Mouse (Mus musculus): ENCODE measurements around the gene Kif3b. TPM values are rescaled to one million over a fixed set of nuclear protein-coding genes. Genes with fewer than 3 reads are reported as not detected.
"Not testable (repeated sequence)": the region's sequence is repeated elsewhere in the genome, so short reads cannot be mapped to it uniquely, and the experiment has no call there.

Gene Kif3b
- polyA plus RNA-seq, 1 experiment from 2014 or later = 6.0 TPM

GRCm38 (mm10) chr2:153259864-153260674, 31.1 kb upstream of the Kif3b start:
- no peak overlapping the region for H3K9ac ChIP-seq (ENCODE audit: low read depth, low read length)
- DNase-seq (ENCODE audit: low spot score) = no peak
- no peak overlapping the region for H3K4me2 ChIP-seq (ENCODE audit: low read length)
- H3K27me3 ChIP-seq (ENCODE audit: insufficient read depth, low read length) = no peaks in the 10 kb centered on the region
- 64% methylated on average over 3 of the region's 3 CpGs for WGBS
- peaks cover 30% of the 10 kb centered on the region for H3K36me3 ChIP-seq (ENCODE audit: insufficient read depth, low read length)
- no peaks in the 10 kb centered on the region for H3K9me3 ChIP-seq (replicated peaks; ENCODE audit: low read length)
- no peak for ATAC-seq (replicated peaks; ENCODE audit: low FRiP score, low read depth)
- TF ChIP-seq CTCF (IDR thresholded peaks at IDR 0.05; ENCODE audit: low read depth) = no peak
- H3K4me3 ChIP-seq (replicated peaks; ENCODE audit: low read depth, low read length) = no peak overlapping the region
- H3K4me1 ChIP-seq (replicated peaks; ENCODE audit: insufficient read depth, low read length) = no peaks in the 10 kb centered on the region
- H3K27ac ChIP-seq = no peak overlapping the region

DNA sequence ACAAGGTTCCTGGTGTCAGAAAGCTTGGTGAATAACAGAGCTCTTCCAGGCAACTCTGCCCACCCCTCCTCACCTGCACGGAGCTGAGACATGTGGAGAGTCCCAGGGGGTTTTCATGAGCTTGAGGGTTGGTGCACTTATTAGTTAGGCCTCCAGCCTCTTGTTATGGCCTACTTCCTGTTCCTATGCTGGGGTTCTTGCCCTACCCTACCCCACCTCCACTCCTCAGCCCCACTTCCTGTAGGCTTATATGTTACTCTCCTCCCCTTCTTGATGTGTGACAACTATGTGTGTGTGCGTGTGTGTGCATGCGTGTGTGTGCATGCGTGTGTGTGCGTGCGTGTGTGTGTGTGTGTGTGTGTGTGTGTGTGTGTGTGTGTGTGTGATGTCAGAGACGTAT, 28.2 kb upstream of the Kif3b start:
- WGBS = 89% methylated on average over 7 of the region's 7 CpGs
- no peak overlapping the region for H3K4me3 ChIP-seq (replicated peaks; ENCODE audit: low read depth, low read length)
- no peak for TF ChIP-seq CTCF (IDR thresholded peaks at IDR 0.05; ENCODE audit: low read depth)
- H3K4me2 ChIP-seq (ENCODE audit: low read length) = no peak overlapping the region
- no peaks in the 10 kb centered on the region for H3K27me3 ChIP-seq (ENCODE audit: insufficient read depth, low read length)
- ATAC-seq (replicated peaks; ENCODE audit: low FRiP score, low read depth) (no peak), DNase-seq (ENCODE audit: low spot score) (no peak)
- H3K4me1 ChIP-seq (replicated peaks; ENCODE audit: insufficient read depth, low read length) = no peaks in the 10 kb centered on the region
- no peaks in the 10 kb centered on the region for H3K9me3 ChIP-seq (replicated peaks; ENCODE audit: low read length)
- H3K27ac ChIP-seq = no peak overlapping the region
- H3K36me3 ChIP-seq (ENCODE audit: insufficient read depth, low read length) = peaks cover 47% of the 10 kb centered on the region
- H3K9ac ChIP-seq (ENCODE audit: low read depth, low read length) = no peak overlapping the region

- H3K36me3 ChIP-seq (ENCODE audit: insufficient read depth, low read length) = peaks cover 34% of the 10 kb centered on the region
- ATAC-seq (replicated peaks; ENCODE audit: low FRiP score, low read depth) = no peak
- no peaks in the 10 kb centered on the region for H3K9me3 ChIP-seq (replicated peaks; ENCODE audit: low read length)
- H3K4me2 ChIP-seq (ENCODE audit: low read length) = no peak overlapping the region
- no peak overlapping the region for H3K27ac ChIP-seq
- H3K27me3 ChIP-seq (ENCODE audit: insufficient read depth, low read length) = no peaks in the 10 kb centered on the region
- no peak overlapping the region for H3K9ac ChIP-seq (ENCODE audit: low read depth, low read length)
- no peaks in the 10 kb centered on the region for H3K4me1 ChIP-seq (replicated peaks; ENCODE audit: insufficient read depth, low read length)
- no peak for TF ChIP-seq CTCF (IDR thresholded peaks at IDR 0.05; ENCODE audit: low read depth)
- no peak for DNase-seq (ENCODE audit: low spot score)
- WGBS = 84% methylated on average over 2 of the region's 2 CpGs
- H3K4me3 ChIP-seq (replicated peaks; ENCODE audit: low read depth, low read length) = no peak overlapping the region
Measured at GRCm38 (mm10) chr2:153267331-153267730, 23.9 kb upstream of the Kif3b start.

DNA sequence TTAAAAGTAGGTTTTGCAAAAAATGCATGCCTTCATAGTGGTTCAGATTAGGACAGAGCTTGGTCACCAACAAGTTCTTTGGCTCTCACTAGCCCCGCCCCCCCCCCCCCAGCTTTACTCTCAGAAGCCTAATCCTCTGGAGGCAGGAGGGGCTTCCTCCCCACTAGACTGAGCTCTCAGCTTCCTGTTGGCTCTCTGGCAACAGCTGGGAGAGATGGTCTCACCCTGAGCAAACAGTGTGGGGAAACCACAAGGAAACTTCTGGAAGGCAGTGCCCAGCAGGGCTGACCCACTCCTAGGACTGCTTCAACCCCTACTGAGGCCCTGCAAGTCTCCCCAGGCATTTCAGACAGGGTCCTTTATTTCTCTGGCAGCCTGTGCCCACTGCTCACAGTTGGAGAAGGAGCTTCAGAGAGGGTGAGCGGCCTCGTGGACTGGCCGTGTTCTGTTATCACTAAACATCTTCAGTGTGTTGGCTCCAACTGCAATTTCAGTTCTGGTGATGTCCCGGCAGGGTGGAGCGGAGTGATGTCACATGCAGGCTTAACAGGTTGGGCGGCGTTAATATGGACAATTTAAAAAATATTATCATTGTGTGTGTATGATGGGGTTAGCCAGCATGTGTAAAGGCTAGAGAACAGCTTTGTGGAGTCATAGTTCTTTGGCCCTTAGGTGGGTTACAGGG, 20.8 kb upstream of the Kif3b start:
- not testable (repeated sequence) for H3K4me2 ChIP-seq (ENCODE audit: low read length); H3K9ac ChIP-seq (ENCODE audit: low read depth, low read length); H3K4me1 ChIP-seq (replicated peaks; ENCODE audit: insufficient read depth, low read length); H3K4me3 ChIP-seq (replicated peaks; ENCODE audit: low read depth, low read length); DNase-seq (ENCODE audit: low spot score); H3K27ac ChIP-seq; H3K27me3 ChIP-seq (ENCODE audit: insufficient read depth, low read length); H3K9me3 ChIP-seq (replicated peaks; ENCODE audit: low read length)
- WGBS = 75% methylated on average over 8 of the region's 8 CpGs
- peaks cover 14% of the 10 kb centered on the region; the same call in 1 of the 2 replicates for H3K36me3 ChIP-seq (ENCODE audit: insufficient read depth, low read length)
- ATAC-seq (replicated peaks; ENCODE audit: low FRiP score, low read depth) = 0 out of 2 replicates have a peak, but pooled peaks have one; percentile 38

DNA sequence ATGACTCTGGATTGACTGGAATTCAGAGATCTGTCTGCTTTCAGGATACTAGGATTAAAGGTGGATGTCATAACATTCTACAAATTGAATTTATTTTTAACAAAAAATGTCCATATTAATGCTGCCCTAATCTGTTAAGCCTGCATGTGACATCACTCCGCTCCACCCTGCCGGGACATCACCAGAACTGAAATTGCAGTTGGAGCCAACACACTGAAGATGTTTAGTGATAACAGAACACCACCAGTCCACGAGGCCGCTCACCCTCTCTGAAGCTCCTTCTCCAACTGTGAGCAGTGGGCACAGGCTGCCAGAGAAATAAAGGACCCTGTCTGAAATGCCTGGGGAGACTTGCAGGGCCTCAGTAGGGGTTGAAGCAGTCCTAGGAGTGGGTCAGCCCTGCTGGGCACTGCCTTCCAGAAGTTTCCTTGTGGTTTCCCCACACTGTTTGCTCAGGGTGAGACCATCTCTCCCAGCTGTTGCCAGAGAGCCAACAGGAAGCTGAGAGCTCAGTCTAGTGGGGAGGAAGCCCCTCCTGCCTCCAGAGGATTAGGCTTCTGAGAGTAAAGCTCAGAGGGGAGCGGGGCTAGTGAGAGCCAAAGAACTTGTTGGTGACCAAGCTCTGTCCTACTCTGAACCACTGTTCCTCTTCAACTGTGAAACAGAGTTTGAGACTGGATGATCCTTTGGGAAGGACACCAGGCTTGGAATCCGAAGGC, 16.9 kb upstream of the Kif3b start:
- not testable (repeated sequence) for DNase-seq (ENCODE audit: low spot score); H3K27me3 ChIP-seq (ENCODE audit: insufficient read depth, low read length); H3K36me3 ChIP-seq (ENCODE audit: insufficient read depth, low read length); H3K27ac ChIP-seq; H3K4me1 ChIP-seq (replicated peaks; ENCODE audit: insufficient read depth, low read length); H3K4me3 ChIP-seq (replicated peaks; ENCODE audit: low read depth, low read length); ATAC-seq (replicated peaks; ENCODE audit: low FRiP score, low read depth); H3K9me3 ChIP-seq (replicated peaks; ENCODE audit: low read length); H3K4me2 ChIP-seq (ENCODE audit: low read length); H3K9ac ChIP-seq (ENCODE audit: low read depth, low read length)
- WGBS = 75% methylated on average over 6 of the region's 6 CpGs

DNA sequence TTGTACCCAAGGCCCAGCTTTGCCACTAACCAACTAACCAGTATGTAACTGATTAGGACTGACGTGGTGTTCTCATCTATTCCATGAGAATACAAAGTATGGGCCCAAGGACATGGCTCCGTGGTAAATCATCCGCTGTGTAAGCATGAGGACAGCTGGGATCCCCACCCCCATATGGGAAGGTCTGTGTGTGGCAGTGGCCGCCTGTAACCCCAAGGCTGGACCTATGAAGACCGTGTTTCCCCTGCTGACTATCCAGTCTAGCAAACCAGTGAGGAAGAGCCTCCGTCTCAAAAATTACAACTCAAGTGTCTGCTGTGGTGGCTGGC, 16.3 kb upstream of the Kif3b start:
- Histone ChIP-seq H3K9me3 (replicated peaks; ENCODE audit: low read length) (no peaks in the 10 kb centered on the region), H3K36me3 (ENCODE audit: insufficient read depth, low read length) (no peaks in the 10 kb centered on the region), H3K27ac (no peak overlapping the region), H3K27me3 (ENCODE audit: insufficient read depth, low read length) (no peaks in the 10 kb centered on the region), H3K4me3 (replicated peaks; ENCODE audit: low read depth, low read length) (no peak overlapping the region), H3K4me1 (replicated peaks; ENCODE audit: insufficient read depth, low read length) (no peaks in the 10 kb centered on the region), H3K4me2 (ENCODE audit: low read length) (no peak overlapping the region), H3K9ac (ENCODE audit: low read depth, low read length) (no peak overlapping the region)
- 78% methylated on average over 6 of the region's 6 CpGs for WGBS
- no peak for ATAC-seq (replicated peaks; ENCODE audit: low FRiP score, low read depth)
- DNase-seq (ENCODE audit: low spot score) = no peak
- TF ChIP-seq CTCF (IDR thresholded peaks at IDR 0.05; ENCODE audit: low read depth) = no peak

- not testable (repeated sequence) for H3K27me3 ChIP-seq (ENCODE audit: insufficient read depth, low read length); H3K9me3 ChIP-seq (replicated peaks; ENCODE audit: low read length); H3K4me2 ChIP-seq (ENCODE audit: low read length); ATAC-seq (replicated peaks; ENCODE audit: low FRiP score, low read depth); DNase-seq (ENCODE audit: low spot score); H3K36me3 ChIP-seq (ENCODE audit: insufficient read depth, low read length); H3K27ac ChIP-seq; H3K4me3 ChIP-seq (replicated peaks; ENCODE audit: low read depth, low read length); H3K4me1 ChIP-seq (replicated peaks; ENCODE audit: insufficient read depth, low read length); H3K9ac ChIP-seq (ENCODE audit: low read depth, low read length)
- WGBS = 83% methylated on average over 3 of the region's 3 CpGs
Measured at GRCm38 (mm10) chr2:153275577-153275976, 15.6 kb upstream of the Kif3b start.
